ENCODE assay signal across 20 mouse cellular contexts in the genomic region with DNA sequence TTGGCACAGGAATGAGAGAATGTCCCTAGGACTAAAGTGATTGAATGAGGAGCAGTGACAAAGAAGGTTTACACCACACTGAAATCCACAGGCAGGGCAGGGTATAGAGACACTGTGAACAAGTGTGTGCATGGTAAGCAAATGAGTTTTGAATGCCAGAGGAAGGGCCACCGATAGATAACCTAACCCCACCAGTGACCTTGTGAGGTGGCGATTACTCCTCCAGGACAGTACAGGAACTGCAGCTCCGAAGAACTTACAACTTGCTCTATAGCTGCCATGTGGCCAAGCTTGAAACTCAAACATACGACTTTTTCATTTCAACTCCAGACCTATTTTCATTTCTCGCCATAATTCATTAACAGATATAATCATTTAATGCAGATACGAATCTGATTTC.
A peak's percentile ranks its signal among the peaks of the same experiment; 100 is the strongest.
DNase-seq lines count a peak whose midpoint lies in the region; ATAC-seq and TF ChIP-seq lines count a peak whose summit lies in the region.
"Had no signal": no experiment of that assay in that cellular context is flagged by ENCODE, and none has a peak within 500 bp of the region (broad histone marks: within the 10 kb centered on the region; RNA-seq: fewer than 3 reads in every experiment).

No protein-coding gene starts in this region.

- no peaks in the 10 kb centered on the region for H3K9me3 ChIP-seq in hindbrain, postnatal 0 days (ENCODE audit: low read length)
- no peaks in the 10 kb centered on the region for H3K9me3 ChIP-seq in hindbrain, embryonic 13.5 days
- no peaks in the 10 kb centered on the region for H3K9me3 ChIP-seq in midbrain, embryonic 11.5 days (ENCODE audit: control insufficient read depth, low read length)
- H3K9me3 ChIP-seq in midbrain, embryonic 16.5 days (replicated peaks; ENCODE audit: control insufficient read depth, low read length, poor library complexity, severe bottlenecking) = no peaks in the 10 kb centered on the region
- H3K9me3 ChIP-seq: embryonic facial prominence, embryonic 12.5 days; forebrain, embryonic 12.5 days; heart, embryonic 13.5 days; hindbrain, embryonic 12.5 days had no signal

- DNase-seq in embryo, embryonic 10 days (ENCODE audit: low spot score) = peak; percentile 18
- DNase-seq in embryo, embryonic 11 days = no peak
- DNase-seq in hindbrain, postnatal 0 days (ENCODE audit: low spot score) = no peak
- DNase-seq in midbrain, embryonic 11.5 days (ENCODE audit: low spot score, missing footprints) = peak; percentile 82
- no peak for DNase-seq in layer of hippocampus, adult 8-10 months (ENCODE audit: low spot score in 2 of 2)
- DNase-seq: adrenal gland, adult 8-10 months; adrenal gland, postnatal 36 days; B cell, adult 2 months; cerebellum, adult 2 months; cerebellum, postnatal 10 days; gastrocnemius, postnatal 14 days; heart, postnatal 36 days had no signal

- H3K4me3 ChIP-seq in hindbrain, postnatal 0 days (ENCODE audit: low read length) = no peak overlapping the region
- H3K4me3 ChIP-seq in hindbrain, embryonic 13.5 days = no peak overlapping the region
- H3K4me3 ChIP-seq in midbrain, embryonic 11.5 days (ENCODE audit: low read depth, low read length) = no peak overlapping the region
- H3K4me3 ChIP-seq in midbrain, embryonic 16.5 days (ENCODE audit: low read depth, low read length) = no peak overlapping the region
- H3K4me3 ChIP-seq: embryonic facial prominence, embryonic 12.5 days; forebrain, embryonic 12.5 days; heart, embryonic 13.5 days; hindbrain, embryonic 12.5 days had no signal

- no peak overlapping the region for H3K9ac ChIP-seq in hindbrain, postnatal 0 days (replicated peaks; ENCODE audit: low read length)
- no peak overlapping the region for H3K9ac ChIP-seq in hindbrain, embryonic 13.5 days
- H3K9ac ChIP-seq in midbrain, embryonic 11.5 days (ENCODE audit: low read length) = no peak overlapping the region
- no peak overlapping the region for H3K9ac ChIP-seq in midbrain, embryonic 16.5 days (ENCODE audit: low read depth, low read length)
- H3K9ac ChIP-seq: embryonic facial prominence, embryonic 12.5 days; forebrain, embryonic 12.5 days; heart, embryonic 13.5 days; hindbrain, embryonic 12.5 days had no signal

- TF ChIP-seq CTCF in hindbrain, postnatal 0 days (IDR thresholded peaks at IDR 0.05; ENCODE audit: low read depth) = peak; percentile 13; the same call in 1 of the 2 replicates

- no peaks in the 10 kb centered on the region for H3K4me1 ChIP-seq in hindbrain, postnatal 0 days (ENCODE audit: insufficient read depth, low read length)
- H3K4me1 ChIP-seq in hindbrain, embryonic 13.5 days (replicated peaks) = no peaks in the 10 kb centered on the region
- H3K4me1 ChIP-seq in midbrain, embryonic 11.5 days (ENCODE audit: control insufficient read depth, insufficient read depth, low read length) = 0 out of 2 replicates have a peak, but pooled peaks cover 2% of the 10 kb centered on the region
- H3K4me1 ChIP-seq in midbrain, embryonic 16.5 days (ENCODE audit: control insufficient read depth, insufficient read depth, low read length) = peaks cover 5% of the 10 kb centered on the region; the same call in 1 of the 2 replicates

- H3K4me2 ChIP-seq in hindbrain, postnatal 0 days (ENCODE audit: low read depth, low read length) = no peak overlapping the region
- H3K4me2 ChIP-seq in hindbrain, embryonic 13.5 days = no peak overlapping the region
- no peak overlapping the region for H3K4me2 ChIP-seq in midbrain, embryonic 11.5 days
- no peak overlapping the region for H3K4me2 ChIP-seq in midbrain, embryonic 16.5 days (ENCODE audit: low read length)
- H3K4me2 ChIP-seq: embryonic facial prominence, embryonic 12.5 days; forebrain, embryonic 12.5 days; heart, embryonic 13.5 days; hindbrain, embryonic 12.5 days had no signal

- no peak for ATAC-seq in hindbrain, postnatal 0 days
- ATAC-seq in hindbrain, embryonic 13.5 days (ENCODE audit: low FRiP score) = no peak
- ATAC-seq in midbrain, embryonic 11.5 days (ENCODE audit: low FRiP score) = no peak
- no peak for ATAC-seq in midbrain, embryonic 16.5 days
- ATAC-seq: CD4-positive, CD25-positive, alpha-beta regulatory T cell, adult 4 months; forebrain, embryonic 16.5 days had no signal

- no peak overlapping the region for H3K27ac ChIP-seq in hindbrain, postnatal 0 days
- H3K27ac ChIP-seq in hindbrain, embryonic 13.5 days = no peak overlapping the region
- H3K27ac ChIP-seq in midbrain, embryonic 11.5 days (ENCODE audit: low read depth, low read length) = no peak overlapping the region
- no peak overlapping the region for H3K27ac ChIP-seq in midbrain, embryonic 16.5 days (ENCODE audit: low read length)
- H3K27ac ChIP-seq: embryonic facial prominence, embryonic 12.5 days; forebrain, embryonic 12.5 days; hindbrain, embryonic 12.5 days had no signal

- no peaks in the 10 kb centered on the region for H3K27me3 ChIP-seq in hindbrain, postnatal 0 days (ENCODE audit: insufficient read depth, low read length)
- H3K27me3 ChIP-seq in hindbrain, embryonic 13.5 days = no peaks in the 10 kb centered on the region
- no peaks in the 10 kb centered on the region for H3K27me3 ChIP-seq in midbrain, embryonic 11.5 days (ENCODE audit: control insufficient read depth, insufficient read depth, low read length)
- no peaks in the 10 kb centered on the region for H3K27me3 ChIP-seq in midbrain, embryonic 16.5 days (ENCODE audit: control insufficient read depth, insufficient read depth, low read depth, low read length)
- H3K27me3 ChIP-seq: embryonic facial prominence, embryonic 12.5 days; forebrain, embryonic 12.5 days; heart, embryonic 13.5 days; hindbrain, embryonic 12.5 days had no signal

- H3K36me3 ChIP-seq in hindbrain, postnatal 0 days (ENCODE audit: insufficient read depth, low read length) = no peaks in the 10 kb centered on the region
- no peaks in the 10 kb centered on the region for H3K36me3 ChIP-seq in hindbrain, embryonic 13.5 days
- H3K36me3 ChIP-seq in midbrain, embryonic 11.5 days (ENCODE audit: control insufficient read depth, insufficient read depth, low read length) = no peaks in the 10 kb centered on the region
- no peaks in the 10 kb centered on the region for H3K36me3 ChIP-seq in midbrain, embryonic 16.5 days (ENCODE audit: control insufficient read depth, insufficient read depth, low read length)
- H3K36me3 ChIP-seq: embryonic facial prominence, embryonic 12.5 days; forebrain, embryonic 12.5 days; heart, embryonic 13.5 days; hindbrain, embryonic 12.5 days had no signal

- 87% methylated on average over 6 of the region's 6 CpGs for whole genome bisulfite sequencing in hindbrain, postnatal 0 days
- 86% methylated on average over 6 of the region's 6 CpGs for whole genome bisulfite sequencing in hindbrain, embryonic 13.5 days
- 84% methylated on average over 6 of the region's 6 CpGs for WGBS in midbrain, embryonic 11.5 days
- WGBS in midbrain, embryonic 16.5 days = 90% methylated on average over 6 of the region's 6 CpGs

Comparison
In these comparisons a context has a peak if more than half of its experiments do, and no peak if none do; other contexts are left out.
1. DNase-seq: peak in embryo, embryonic 10 days (single experiment) and midbrain, embryonic 11.5 days (single experiment); none in embryo, embryonic 11 days (single experiment), hindbrain, postnatal 0 days (single experiment) and layer of hippocampus, adult 8-10 months (0 of 2).